Mouse (Mus musculus): ENCODE data around the gene Gstp3. TPM values are rescaled to one million over a fixed set of nuclear protein-coding genes. Genes with fewer than 3 reads are reported as not detected.

Gstp3 gene
- not detected in 2 replicates for polyA plus RNA-seq (2015; fragmentation: Nextera tagmentation; extraction: Ambion mirVana)

DNA sequence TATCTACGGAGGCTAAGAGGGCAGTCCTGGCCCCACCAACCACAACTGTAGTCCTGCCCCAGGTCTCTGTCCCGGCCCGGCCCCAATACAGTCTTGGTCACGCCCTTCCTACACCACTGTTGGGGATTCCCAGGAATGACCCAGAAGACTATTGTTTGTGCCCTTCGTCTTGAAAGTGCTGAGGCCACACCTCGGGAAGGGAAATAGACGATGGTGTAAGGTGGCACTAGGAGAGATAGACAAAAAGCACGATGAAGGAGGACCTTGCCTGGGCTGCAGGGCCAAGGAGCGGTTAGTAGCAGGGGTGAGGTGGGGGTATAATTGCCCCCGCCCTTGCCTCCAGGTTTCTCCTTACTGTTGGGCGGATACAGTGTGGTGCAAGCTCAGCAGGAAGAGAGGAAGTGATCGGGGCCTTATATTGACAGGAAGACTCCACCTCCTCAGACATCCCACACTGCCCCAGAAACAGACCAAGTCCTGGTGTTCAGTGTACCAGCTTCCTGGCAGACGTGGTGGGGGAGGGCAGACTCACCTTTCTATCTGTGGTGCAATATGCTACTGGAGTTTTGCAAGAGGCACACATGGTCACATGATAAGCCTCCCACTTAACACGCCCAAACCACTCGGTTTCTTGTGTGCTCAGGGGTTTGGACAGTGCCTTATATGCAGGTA, at the start of gene Gstp3:
TSS of gene Gstp3 (minus strand) at position 501 of the 672 bp plus-strand sequence.
- Histone ChIP-seq H3K4me3 (no peak within 1 kb of the TSS), H3K27me3 (no peaks in the 10 kb centered on the region), H3K9me3 (no peaks in the 10 kb centered on the region), H3K36me3 (no peaks in the 10 kb centered on the region), H3K4me1 (no peaks in the 10 kb centered on the region), H3K9ac (replicated peaks) (no peak within 1 kb of the TSS), H3K4me2 (replicated peaks) (no peak within 1 kb of the TSS), H3K27ac (replicated peaks) (no peak within 1 kb of the TSS)
- WGBS = 84% methylated on average over 15 of the region's 15 CpGs
- no peak for ATAC-seq (replicated peaks)

GRCm38 (mm10) chr19:4108535-4108934, 49.2 kb upstream of the Gstp3 start:
- H3K9me3 ChIP-seq = no peaks in the 10 kb centered on the region
- no peak overlapping the region for H3K27ac ChIP-seq (replicated peaks)
- peaks cover 7% of the 10 kb centered on the region for H3K36me3 ChIP-seq
- H3K4me3 ChIP-seq = no peak overlapping the region
- ATAC-seq (replicated peaks) = no peak
- H3K4me2 ChIP-seq (replicated peaks) = no peak overlapping the region
- no peaks in the 10 kb centered on the region for H3K27me3 ChIP-seq
- 86% methylated on average over 9 of the region's 9 CpGs for WGBS
- 0 out of 2 replicates have a peak, but pooled peaks cover 3% of the 10 kb centered on the region for H3K4me1 ChIP-seq
- no peak overlapping the region for H3K9ac ChIP-seq (replicated peaks)

DNA sequence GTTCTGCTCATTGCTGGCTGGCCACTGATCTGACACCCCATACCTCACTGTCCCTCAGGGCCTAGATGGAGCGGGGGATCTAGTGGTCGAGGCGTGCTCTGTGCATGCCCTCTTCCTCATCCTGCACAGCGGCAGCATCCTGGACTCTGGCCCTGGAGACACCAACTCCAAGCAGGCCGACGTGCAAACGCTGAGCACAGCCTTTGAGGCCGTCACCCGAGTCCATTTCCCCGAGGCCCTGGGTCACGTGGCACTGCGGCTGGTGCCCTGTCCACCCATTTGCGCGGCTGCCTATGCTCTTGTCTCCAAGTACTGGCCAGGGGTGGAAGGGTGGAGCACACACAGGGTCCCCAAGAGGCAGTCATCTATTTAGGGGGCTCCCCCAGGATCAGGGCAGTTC, 47.3 kb upstream of the Gstp3 start:
- Histone ChIP-seq H3K4me3 (no peak overlapping the region), H3K27me3 (no peaks in the 10 kb centered on the region), H3K36me3 (0 out of 2 replicates have a peak, but pooled peaks cover 3% of the 10 kb centered on the region), H3K9me3 (no peaks in the 10 kb centered on the region), H3K4me1 (peaks cover 6% of the 10 kb centered on the region), H3K9ac (replicated peaks) (no peak overlapping the region), H3K4me2 (replicated peaks) (no peak overlapping the region), H3K27ac (replicated peaks) (no peak overlapping the region)
- ATAC-seq (replicated peaks) = no peak
- 93% methylated on average over 14 of the region's 14 CpGs for WGBS

DNA sequence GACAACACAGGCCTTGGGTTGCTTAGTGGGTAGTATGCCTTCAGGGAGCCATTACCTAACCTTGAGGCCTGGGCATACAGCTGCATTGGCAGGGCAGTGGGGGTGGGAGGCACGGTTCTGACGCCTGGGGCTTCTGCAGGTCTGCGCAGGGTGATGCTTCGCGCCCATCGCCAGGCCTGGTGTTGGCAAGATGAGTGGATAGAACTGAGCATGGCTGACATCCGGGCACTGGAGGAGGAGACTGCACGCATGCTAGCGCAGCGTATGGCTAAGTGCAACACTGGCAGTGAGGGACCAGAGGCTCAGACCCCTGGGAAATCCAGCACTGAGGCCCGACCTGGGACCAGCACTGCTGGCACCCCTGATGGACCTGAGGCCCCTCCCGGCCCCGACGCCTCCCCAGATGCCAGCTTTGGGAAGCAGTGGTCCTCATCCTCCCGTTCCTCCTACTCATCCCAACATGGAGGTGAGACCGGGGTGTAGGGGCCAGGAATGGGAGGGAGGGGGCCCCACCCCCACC, 45.4 kb upstream of the Gstp3 start:
- Histone ChIP-seq H3K4me3 (no peak overlapping the region), H3K4me2 (replicated peaks) (no peak overlapping the region), H3K4me1 (peaks cover 26% of the 10 kb centered on the region), H3K9ac (replicated peaks) (no peak overlapping the region), H3K36me3 (no peaks in the 10 kb centered on the region), H3K9me3 (no peaks in the 10 kb centered on the region), H3K27ac (replicated peaks) (no peak overlapping the region), H3K27me3 (no peaks in the 10 kb centered on the region)
- 93% methylated on average over 16 of the region's 16 CpGs for WGBS
- no peak for ATAC-seq (replicated peaks)

- H3K27ac ChIP-seq (replicated peaks) = no peak overlapping the region
- no peak for ATAC-seq (replicated peaks)
- H3K36me3 ChIP-seq = no peaks in the 10 kb centered on the region
- no peaks in the 10 kb centered on the region for H3K27me3 ChIP-seq
- no peak overlapping the region for H3K4me2 ChIP-seq (replicated peaks)
- H3K4me3 ChIP-seq = no peak overlapping the region
- 95% methylated on average over 3 of the region's 3 CpGs for WGBS
- peaks cover 32% of the 10 kb centered on the region for H3K4me1 ChIP-seq
- H3K9me3 ChIP-seq = no peaks in the 10 kb centered on the region
- H3K9ac ChIP-seq (replicated peaks) = no peak overlapping the region
These were observed 44.4 kb upstream of the Gstp3 start for GRCm38 (mm10) chr19:4103792-4104191.

DNA sequence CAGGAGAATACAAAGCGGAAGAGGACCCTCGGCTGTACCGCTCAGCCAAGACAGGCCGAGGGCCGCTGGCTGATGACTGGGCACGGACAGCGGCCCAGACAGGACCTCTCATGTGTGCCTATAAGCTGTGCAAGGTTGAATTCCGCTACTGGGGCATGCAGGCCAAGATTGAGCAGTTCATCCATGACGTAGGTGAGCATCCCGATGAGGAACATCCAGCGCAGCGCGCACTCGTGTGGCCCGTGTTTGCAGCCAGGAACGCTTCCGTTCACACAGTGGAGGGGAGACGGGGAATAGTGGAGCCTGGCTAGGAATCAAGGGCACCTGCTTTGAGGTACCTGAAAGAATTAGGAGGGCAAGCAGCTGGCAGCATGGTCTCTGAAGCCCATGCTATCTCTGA, 43.9 kb upstream of the Gstp3 start:
- WGBS = 93% methylated on average over 18 of the region's 18 CpGs
- H3K27ac ChIP-seq (replicated peaks) = no peak overlapping the region
- H3K4me1 ChIP-seq = peaks cover 32% of the 10 kb centered on the region
- no peaks in the 10 kb centered on the region for H3K36me3 ChIP-seq
- no peak overlapping the region for H3K4me2 ChIP-seq (replicated peaks)
- H3K4me3 ChIP-seq = no peak overlapping the region
- no peak for ATAC-seq (replicated peaks)
- no peak overlapping the region for H3K9ac ChIP-seq (replicated peaks)
- H3K27me3 ChIP-seq = no peaks in the 10 kb centered on the region
- no peaks in the 10 kb centered on the region for H3K9me3 ChIP-seq

GRCm38 (mm10) chr19:4102626-4103025, 43.3 kb upstream of the Gstp3 start:
- H3K4me1 ChIP-seq = peaks cover 38% of the 10 kb centered on the region
- H3K4me2 ChIP-seq (replicated peaks) = no peak overlapping the region
- 94% methylated on average over 12 of the region's 12 CpGs for WGBS
- H3K27ac ChIP-seq (replicated peaks) = no peak overlapping the region
- no peaks in the 10 kb centered on the region for H3K36me3 ChIP-seq
- H3K9ac ChIP-seq (replicated peaks) = no peak overlapping the region
- no peak for ATAC-seq (replicated peaks)
- no peaks in the 10 kb centered on the region for H3K9me3 ChIP-seq
- no peak overlapping the region for H3K4me3 ChIP-seq
- H3K27me3 ChIP-seq = no peaks in the 10 kb centered on the region

DNA sequence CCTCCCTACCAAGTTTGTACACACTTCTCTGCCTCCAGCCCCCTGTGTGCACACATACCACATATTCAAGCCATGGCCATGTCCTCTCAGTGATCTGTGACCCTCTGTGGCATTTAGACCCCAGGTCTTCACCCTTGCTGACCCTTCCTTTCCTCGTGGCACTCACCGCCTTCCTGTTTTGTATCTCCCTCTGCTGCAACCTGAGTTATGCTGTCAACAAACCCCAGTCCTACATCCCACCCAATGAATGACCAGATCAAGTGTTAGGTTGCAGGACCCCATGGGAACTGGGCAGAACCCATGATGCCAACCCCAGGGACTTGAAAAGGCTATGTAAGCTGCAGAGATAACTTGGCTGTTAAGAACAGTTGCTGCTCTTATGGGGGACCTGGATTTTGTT, 42.7 kb upstream of the Gstp3 start:
- no peak overlapping the region for H3K4me2 ChIP-seq (replicated peaks)
- peak overlapping the region; percentile 55; the same call in 1 of the 2 replicates for H3K9ac ChIP-seq (replicated peaks)
- H3K27me3 ChIP-seq = no peaks in the 10 kb centered on the region
- no peak for ATAC-seq (replicated peaks)
- WGBS = 96% methylated on average over 2 of the region's 2 CpGs
- no peaks in the 10 kb centered on the region for H3K36me3 ChIP-seq
- no peak overlapping the region for H3K4me3 ChIP-seq
- no peak overlapping the region for H3K27ac ChIP-seq (replicated peaks)
- H3K4me1 ChIP-seq = peaks cover 42% of the 10 kb centered on the region
- H3K9me3 ChIP-seq = no peaks in the 10 kb centered on the region

DNA sequence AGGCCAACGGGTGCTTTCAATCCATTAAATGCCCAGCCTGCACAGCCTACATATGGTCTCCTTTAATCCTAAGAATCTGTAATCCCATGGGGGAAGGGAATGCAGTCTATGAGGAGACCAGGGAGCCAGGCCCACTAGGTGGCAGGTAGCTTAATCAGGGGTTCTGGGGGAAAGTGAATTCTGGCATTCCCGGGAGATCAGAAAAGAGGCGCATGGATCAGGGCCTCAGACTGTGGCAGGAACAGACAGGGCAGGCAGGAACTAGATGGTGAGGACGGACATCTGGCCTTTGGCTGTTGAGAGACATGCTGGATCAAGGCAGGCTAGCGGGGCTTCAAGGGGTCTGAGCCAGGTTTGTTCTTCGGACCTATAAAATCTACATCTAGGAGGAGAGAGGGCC, 42.1 kb upstream of the Gstp3 start:
- WGBS = 52% methylated on average over 6 of the region's 6 CpGs
- Histone ChIP-seq H3K27ac (replicated peaks) (peak overlapping the region; percentile 9), H3K4me1 (peaks cover 43% of the 10 kb centered on the region), H3K4me3 (peak overlapping the region; percentile 61), H3K4me2 (replicated peaks) (peak overlapping the region; percentile 92), H3K36me3 (no peaks in the 10 kb centered on the region), H3K27me3 (no peaks in the 10 kb centered on the region), H3K9me3 (no peaks in the 10 kb centered on the region), H3K9ac (replicated peaks) (peak overlapping the region; percentile 55)
- ATAC-seq (replicated peaks) = no peak

DNA sequence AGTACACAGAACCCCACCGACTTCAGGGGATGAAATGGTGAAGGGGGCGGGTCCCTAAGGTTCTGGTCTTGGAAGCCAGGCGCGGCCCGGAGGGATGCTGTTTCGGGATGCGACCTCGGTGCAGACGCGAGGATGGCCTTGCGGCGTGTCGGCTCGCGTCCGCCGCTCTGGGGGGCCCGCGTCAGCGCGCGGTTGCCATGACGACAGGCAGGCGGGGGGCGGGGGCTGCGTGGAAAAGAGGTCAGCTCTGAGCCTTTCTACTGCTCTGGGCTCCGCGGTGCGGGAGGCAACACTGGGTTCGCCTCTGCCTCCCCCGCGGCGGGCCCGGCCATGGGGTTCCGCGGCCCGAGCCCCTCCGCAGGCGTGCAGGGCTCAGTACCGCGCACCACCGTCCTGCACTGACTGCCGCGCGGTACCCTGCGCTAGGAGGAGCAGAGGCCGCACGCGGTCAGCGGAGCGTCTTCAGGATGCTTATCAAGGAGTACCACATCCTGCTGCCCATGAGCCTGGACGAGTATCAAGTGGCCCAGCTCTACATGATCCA, 41.4 kb upstream of the Gstp3 start:
- H3K27me3 ChIP-seq = no peaks in the 10 kb centered on the region
- H3K27ac ChIP-seq (replicated peaks) = peak overlapping the region; percentile 9
- H3K9ac ChIP-seq (replicated peaks) = peak overlapping the region; percentile 55
- H3K4me2 ChIP-seq (replicated peaks) = peak overlapping the region; percentile 92
- H3K4me3 ChIP-seq = peak overlapping the region; percentile 61
- under 1% methylated on average over 52 of the region's 52 CpGs for WGBS
- H3K9me3 ChIP-seq = no peaks in the 10 kb centered on the region
- ATAC-seq (replicated peaks) = no peak
- no peaks in the 10 kb centered on the region for H3K36me3 ChIP-seq
- peaks cover 49% of the 10 kb centered on the region for H3K4me1 ChIP-seq

GRCm38 (mm10) chr19:4099837-4100717, 40.7 kb upstream of the Gstp3 start, which contains the start of gene Pitpnm1:
Gene Pitpnm1, plus strand, starts transcription at chr19:4099998.
- ATAC-seq (replicated peaks) = no peak
- Histone ChIP-seq H3K4me2 (replicated peaks) (peak within 1 kb of the TSS; percentile 92), H3K36me3 (no peaks in the 10 kb centered on the region), H3K4me1 (peaks cover 50% of the 10 kb centered on the region), H3K27me3 (no peaks in the 10 kb centered on the region), H3K27ac (replicated peaks) (peak within 1 kb of the TSS; percentile 9), H3K9me3 (no peaks in the 10 kb centered on the region), H3K4me3 (peak within 1 kb of the TSS; percentile 61), H3K9ac (replicated peaks) (peak within 1 kb of the TSS; percentile 55)
- 1% methylated on average over 52 of the region's 53 CpGs for WGBS

DNA sequence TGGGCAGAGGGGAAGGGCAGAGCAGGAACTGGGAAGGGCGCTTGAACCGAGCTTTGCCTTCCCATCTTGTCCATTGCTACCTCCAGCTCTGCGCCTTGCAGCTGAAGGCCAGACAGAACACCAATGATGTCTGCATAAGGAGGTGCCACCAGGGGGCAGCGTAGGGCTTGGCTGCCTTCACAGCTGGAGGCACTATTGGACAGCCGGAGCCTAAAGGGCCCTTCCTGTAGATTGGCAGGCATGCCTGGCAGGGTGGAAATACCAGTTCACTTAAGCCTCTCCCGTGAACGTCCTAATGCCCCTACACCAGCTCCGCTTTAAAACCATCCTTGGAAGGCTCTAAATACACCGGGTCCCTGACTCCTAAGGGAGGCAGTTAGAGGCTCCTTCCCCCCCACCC, 39.7 kb upstream of the Gstp3 start:
- 9% methylated on average over 9 of the region's 9 CpGs for WGBS
- H3K4me1 ChIP-seq = peaks cover 50% of the 10 kb centered on the region
- H3K4me3 ChIP-seq = no peak overlapping the region
- no peaks in the 10 kb centered on the region for H3K27me3 ChIP-seq
- no peak overlapping the region; the same call in 1 of the 2 replicates for H3K27ac ChIP-seq (replicated peaks)
- H3K36me3 ChIP-seq = no peaks in the 10 kb centered on the region
- no peaks in the 10 kb centered on the region for H3K9me3 ChIP-seq
- 0 out of 2 replicates have a peak overlapping the region, but pooled peaks have one; percentile 3 for H3K4me2 ChIP-seq (replicated peaks)
- no peak overlapping the region for H3K9ac ChIP-seq (replicated peaks)
- no peak for ATAC-seq (replicated peaks)
